Mouse (Mus musculus) liver, embryonic 16.5 days (tissue): ENCODE measurements around the gene Tmem91. TPM values are rescaled to one million over a fixed set of nuclear protein-coding genes. Genes with fewer than 3 reads are reported as not detected.

Experiments
- ATAC-seq: fragments of 200-750 bp; cut with Nextera tagmentation; 2 replicates; pipeline ENCODE4 v1.8.0; 2017; ENCODE audit warnings: low read depth, mild to moderate bottlenecking, moderate number of reproducible peaks, moderate library complexity
- H3K27ac ChIP-seq: fragments of 300-500 bp; sonication (generic); 2 replicates; pipeline ENCODE4 v1.5.1; 2014; ENCODE audit warnings: mild to moderate bottlenecking, low read length
- H3K27me3 ChIP-seq: fragments of 300-500 bp; sonication (generic); 2 replicates; pipeline ENCODE4 v1.6.1; 2014; ENCODE audit warnings: low read depth, low read length, mixed read lengths; ENCODE audit not compliant: control insufficient read depth, insufficient read depth
- H3K36me3 ChIP-seq: fragments of 300-500 bp; sonication (generic); 2 replicates; pipeline ENCODE4 v1.6.1; 2014; ENCODE audit warnings: mild to moderate bottlenecking; ENCODE audit not compliant: control insufficient read depth, insufficient read depth
- H3K4me1 ChIP-seq: fragments of 300-500 bp; sonication (generic); 2 replicates; pipeline ENCODE4 v1.6.1; 2014; ENCODE audit warnings: low read depth, low read length, mixed read lengths; ENCODE audit not compliant: control insufficient read depth
- H3K4me2 ChIP-seq: fragments of 300-500 bp; sonication (generic); 2 replicates; pipeline ENCODE4 v1.6.1; 2014; ENCODE audit warnings: low read depth, low read length, mixed read lengths
- H3K4me3 ChIP-seq: fragments of 300-500 bp; sonication (generic); 2 replicates; pipeline ENCODE4 v1.5.1; 2014; ENCODE audit warnings: low read depth, mild to moderate bottlenecking, low read length
- H3K9ac ChIP-seq: fragments of 300-500 bp; sonication (generic); 2 replicates; pipeline ENCODE4 v1.6.1; 2014; ENCODE audit warnings: low read depth, low read length
- H3K9me3 ChIP-seq: fragments of 300-500 bp; sonication (generic); replicated peaks from 2 replicates; pipeline ENCODE4 v1.6.1; 2016; ENCODE audit warnings: low read length; ENCODE audit not compliant: control insufficient read depth
- WGBS: fragments of 180-500 bp; shearing (Covaris S2); extraction: QIAGEN DNeasy Blood & Tissue Kit; methylation state at CpG from one replicate; pipeline ENCODE4 v1.1.7; 2014; ENCODE audit not compliant: insufficient replicate concordance; 5-methylcytosine and 5-hydroxymethylcytosine counted together
- polyA plus RNA-seq: library from polyadenylated mRNA; unstranded; fragments of >200 nt; fragmentation: Nextera tagmentation; extraction: Ambion mirVana; gene quantifications from 2 replicates; pipeline ENCODE4 v1.2.1, GENCODE M21; 2015

Gene Tmem91
- polyA plus RNA-seq, 1 experiment from 2014 or later, result 1.3 TPM

DNA sequence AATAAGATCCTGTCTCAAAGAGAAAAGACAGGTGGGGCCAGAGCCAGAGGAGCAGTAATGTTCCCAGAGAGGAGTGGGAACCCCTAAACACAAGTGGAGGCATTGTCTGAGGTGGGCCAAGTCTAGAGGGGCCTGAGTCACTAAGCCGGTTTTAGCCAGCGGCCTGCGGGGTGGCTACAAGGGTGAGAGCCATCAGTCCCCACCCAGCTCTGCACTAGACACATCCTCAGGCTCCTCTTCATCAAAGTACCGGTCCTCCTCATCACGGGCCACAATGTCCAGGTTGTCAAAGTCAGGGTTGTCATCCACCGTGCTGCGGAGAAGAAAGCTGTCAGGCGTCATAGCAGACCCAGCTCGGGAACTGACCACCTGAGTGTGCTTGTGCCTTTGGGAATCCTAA is 37.8 kb upstream of the Tmem91 start:
- peaks cover 24% of the 10 kb centered on the region for H3K4me1 ChIP-seq
- ATAC-seq, result no peak

DNA sequence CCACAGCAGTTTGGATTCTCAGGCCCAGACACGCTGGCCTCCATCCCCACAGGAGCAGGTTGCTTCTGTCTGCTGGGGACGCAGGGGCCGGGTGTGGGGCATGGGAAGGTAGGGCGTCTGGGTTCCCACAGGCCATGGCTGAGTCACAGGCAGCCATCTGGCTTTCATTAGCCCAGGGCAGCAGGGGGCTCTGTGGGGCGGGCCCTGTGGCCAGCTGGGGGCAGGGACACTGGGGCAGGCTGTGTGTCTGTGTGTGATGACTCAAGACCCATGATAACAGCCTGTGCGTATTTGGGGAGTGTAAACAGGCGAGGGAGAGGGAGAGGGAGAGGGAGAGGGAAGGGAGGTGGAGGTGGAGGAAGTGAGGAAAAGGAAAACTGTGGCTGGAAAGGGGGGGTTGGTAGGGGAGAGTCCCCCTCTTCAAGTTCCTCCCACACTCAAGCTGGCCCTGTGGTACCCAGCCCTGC is 36.8 kb upstream of the Tmem91 start:
- no peaks in the 10 kb centered on the region for H3K9me3 ChIP-seq
- no peak overlapping the region for H3K4me3 ChIP-seq
- H3K27me3 ChIP-seq, result no peaks in the 10 kb centered on the region
- no peak overlapping the region for H3K4me2 ChIP-seq
- no peak overlapping the region for H3K9ac ChIP-seq
- peaks cover 23% of the 10 kb centered on the region for H3K36me3 ChIP-seq
- ATAC-seq, result peak; percentile 41
- peak overlapping the region; percentile 38; the same call in 1 of the 2 replicates for H3K27ac ChIP-seq
- WGBS, result 26% methylated on average over 7 of the region's 7 CpGs
- H3K4me1 ChIP-seq, result peaks cover 29% of the 10 kb centered on the region

More for the DNA sequence above, 37.8 kb upstream of the Tmem91 start:
- Histone ChIP-seq H3K4me2 (no peak overlapping the region), H3K27ac (no peak overlapping the region), H3K36me3 (peaks cover 23% of the 10 kb centered on the region), H3K4me3 (no peak overlapping the region), H3K9me3 (no peaks in the 10 kb centered on the region), H3K9ac (no peak overlapping the region), H3K27me3 (no peaks in the 10 kb centered on the region)
- WGBS, result 80% methylated on average over 9 of the region's 9 CpGs

DNA sequence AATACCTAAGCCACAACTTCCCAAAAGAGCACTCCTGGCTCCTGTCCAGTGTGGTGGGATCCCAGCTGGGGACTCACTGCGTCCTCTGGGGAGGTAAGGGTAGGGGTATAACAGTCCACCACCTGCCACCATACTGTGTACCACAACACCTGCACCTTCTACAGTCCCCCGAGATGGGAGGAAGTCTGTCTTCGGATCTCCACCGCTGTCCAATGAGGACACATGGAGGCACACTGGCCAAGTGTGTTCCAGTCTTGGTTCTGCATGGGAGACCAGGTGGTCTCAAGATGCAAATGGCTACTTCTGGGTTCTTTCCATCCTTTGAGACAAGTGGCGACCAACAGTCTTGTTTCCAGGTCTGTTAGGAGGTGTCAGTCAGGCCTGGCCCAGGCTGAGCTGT is 36.2 kb upstream of the Tmem91 start:
- WGBS, result 63% methylated on average over 5 of the region's 5 CpGs
- peak overlapping the region; percentile 20; the same call in 1 of the 2 replicates for H3K27ac ChIP-seq

DNA sequence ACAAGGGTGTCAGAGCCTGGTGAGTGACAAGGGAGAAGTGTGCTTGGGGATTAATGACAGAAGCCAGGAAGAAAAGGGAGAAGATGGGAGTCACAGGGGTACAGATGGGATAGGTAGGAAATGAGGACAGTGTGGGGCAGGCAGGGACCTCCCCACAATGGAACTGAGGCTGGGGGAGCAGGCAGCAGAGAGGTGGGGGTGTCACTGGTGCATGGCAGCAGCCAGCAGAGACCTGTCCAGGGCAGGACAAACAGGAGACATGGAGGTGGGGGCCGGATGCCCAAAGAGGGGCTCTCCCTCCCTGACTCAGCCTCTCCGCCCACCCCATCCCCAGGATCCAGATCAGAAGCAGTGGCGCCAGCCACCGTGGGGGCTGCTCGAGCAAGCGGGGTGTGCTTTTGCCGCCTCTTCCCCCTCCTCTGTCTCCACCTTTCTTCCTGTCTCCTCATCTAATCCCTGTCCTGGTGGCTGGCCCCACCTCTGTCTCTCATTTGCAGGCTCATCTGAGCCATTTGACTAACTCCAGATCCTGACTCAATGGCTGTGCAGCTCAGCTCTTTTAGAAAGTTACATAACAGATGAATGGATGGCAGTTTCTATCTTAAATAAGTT is 35.7 kb upstream of the Tmem91 start:
- Histone ChIP-seq H3K4me3 (no peak overlapping the region), H3K9ac (no peak overlapping the region), H3K27me3 (no peaks in the 10 kb centered on the region), H3K4me1 (peaks cover 33% of the 10 kb centered on the region), H3K4me2 (no peak overlapping the region), H3K27ac (0 out of 2 replicates have a peak overlapping the region, but pooled peaks have one; percentile 20), H3K9me3 (no peaks in the 10 kb centered on the region), H3K36me3 (peaks cover 19% of the 10 kb centered on the region)
- ATAC-seq, result no peak
- WGBS, result 50% methylated on average over 7 of the region's 7 CpGs

More for the DNA sequence above, 36.2 kb upstream of the Tmem91 start:
- H3K4me3 ChIP-seq, result no peak overlapping the region
- H3K9ac ChIP-seq, result no peak overlapping the region
- no peak overlapping the region for H3K4me2 ChIP-seq
- peaks cover 23% of the 10 kb centered on the region for H3K36me3 ChIP-seq
- no peaks in the 10 kb centered on the region for H3K27me3 ChIP-seq
- peaks cover 29% of the 10 kb centered on the region for H3K4me1 ChIP-seq
- no peaks in the 10 kb centered on the region for H3K9me3 ChIP-seq
- ATAC-seq, result no peak

GRCm38 (mm10) chr7:25709961-25710360 is 35.0 kb upstream of the Tmem91 start:
- WGBS, result 53% methylated on average over 12 of the region's 12 CpGs
- H3K9ac ChIP-seq, result no peak overlapping the region
- no peak overlapping the region for H3K4me3 ChIP-seq
- H3K36me3 ChIP-seq, result peaks cover 12% of the 10 kb centered on the region
- peaks cover 37% of the 10 kb centered on the region for H3K4me1 ChIP-seq
- no peaks in the 10 kb centered on the region for H3K27me3 ChIP-seq
- no peak for ATAC-seq
- H3K4me2 ChIP-seq, result no peak overlapping the region
- no peak overlapping the region for H3K27ac ChIP-seq
- no peaks in the 10 kb centered on the region for H3K9me3 ChIP-seq

DNA sequence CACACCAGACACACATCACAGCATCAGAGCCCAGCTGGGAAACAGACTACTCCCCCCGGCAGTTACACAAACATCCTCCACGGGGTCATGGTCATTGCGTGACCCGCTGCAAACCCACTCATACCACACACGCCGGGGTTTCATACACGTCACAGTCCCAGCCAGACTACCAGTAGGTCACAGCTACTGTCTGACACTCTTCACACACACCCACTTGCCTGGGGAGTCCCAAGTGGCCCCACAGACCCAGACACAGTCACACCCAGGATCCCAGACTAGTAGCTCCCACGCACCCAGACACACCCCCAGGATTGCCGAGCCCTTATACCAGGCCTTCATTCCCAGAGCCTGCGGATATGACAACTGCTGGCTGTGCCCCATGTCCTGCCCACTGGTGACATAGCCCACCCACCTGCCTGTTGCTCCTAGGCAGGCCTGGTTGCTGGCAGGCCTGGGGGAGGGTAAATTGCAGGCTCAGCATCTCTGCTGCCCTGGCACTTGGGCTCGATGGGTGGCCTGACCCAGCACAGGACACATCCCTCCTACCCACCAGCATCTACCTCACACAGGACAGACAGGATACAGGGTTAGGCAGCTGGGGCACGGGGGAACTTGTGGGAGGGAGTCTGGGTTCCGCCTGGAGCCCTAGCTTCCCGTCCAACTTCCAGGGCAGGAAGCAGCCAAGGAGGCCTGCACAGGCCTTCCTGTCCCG is 32.8 kb upstream of the Tmem91 start:
- Histone ChIP-seq H3K27me3 (no peaks in the 10 kb centered on the region), H3K4me2 (no peak overlapping the region), H3K4me3 (no peak overlapping the region), H3K9me3 (no peaks in the 10 kb centered on the region), H3K9ac (no peak overlapping the region), H3K4me1 (peaks cover 50% of the 10 kb centered on the region), H3K27ac (peak overlapping the region; percentile 56), H3K36me3 (no peaks in the 10 kb centered on the region; the same call in 1 of the 2 replicates)
- 49% methylated on average over 15 of the region's 15 CpGs for whole genome bisulfite sequencing
- ATAC-seq, result peak; percentile 22

DNA sequence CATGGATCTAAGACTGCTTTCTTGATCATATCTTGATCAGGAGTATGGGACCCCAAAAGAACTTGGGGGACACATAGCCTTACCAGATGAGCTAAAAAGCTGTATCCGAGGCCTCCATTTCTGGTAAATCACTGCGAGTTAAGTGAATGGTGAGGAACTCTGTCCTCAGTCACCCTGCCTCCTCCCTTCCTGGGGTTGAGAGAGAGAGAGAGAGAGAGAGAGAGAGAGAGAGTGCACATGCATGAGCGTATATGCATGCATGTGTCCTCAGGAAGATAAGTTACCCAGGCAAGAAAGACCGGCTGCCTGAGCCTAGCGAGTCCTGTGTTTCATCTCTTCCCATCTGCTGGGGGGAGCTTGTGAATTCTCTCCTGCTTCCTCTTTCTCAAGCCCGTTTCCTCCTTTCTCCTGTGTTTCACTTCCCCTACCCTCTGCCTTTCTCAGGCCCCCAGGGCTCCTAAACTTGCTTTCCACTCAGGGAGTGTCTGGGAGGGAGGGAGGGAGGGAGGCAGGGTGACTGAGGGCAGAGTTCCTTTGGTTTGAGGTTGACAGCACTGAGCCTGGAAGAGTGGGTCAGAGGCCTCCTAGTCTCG is 31.7 kb upstream of the Tmem91 start:
- H3K4me2 ChIP-seq, result 0 out of 2 replicates have a peak overlapping the region, but pooled peaks have one; percentile 5
- H3K36me3 ChIP-seq, result peaks cover 8% of the 10 kb centered on the region
- no peak overlapping the region for H3K9ac ChIP-seq
- H3K9me3 ChIP-seq, result peaks cover 3% of the 10 kb centered on the region
- peaks cover 47% of the 10 kb centered on the region for H3K4me1 ChIP-seq
- 46% methylated on average over 7 of the region's 7 CpGs for WGBS
- H3K27me3 ChIP-seq, result no peaks in the 10 kb centered on the region
- no peak overlapping the region for H3K4me3 ChIP-seq
- no peak for ATAC-seq
- peak overlapping the region; percentile 56 for H3K27ac ChIP-seq

- Histone ChIP-seq H3K4me2 (no peak overlapping the region), H3K27ac (peak overlapping the region; percentile 31), H3K4me3 (no peak overlapping the region), H3K27me3 (no peaks in the 10 kb centered on the region), H3K9ac (no peak overlapping the region), H3K4me1 (peaks cover 44% of the 10 kb centered on the region), H3K36me3 (peaks cover 16% of the 10 kb centered on the region), H3K9me3 (peaks cover 3% of the 10 kb centered on the region)
- 56% methylated on average over 6 of the region's 6 CpGs for WGBS
- no peak for ATAC-seq
Observed at GRCm38 (mm10) chr7:25705801-25706251, 30.9 kb upstream of the Tmem91 start.
